Mouse (Mus musculus) liver, embryonic 12.5 days (tissue): ENCODE results near the gene Gm10642. TPM values are rescaled to one million over a fixed set of nuclear protein-coding genes. Genes with fewer than 3 reads are reported as not detected.

ENCODE experiments used
- ATAC-seq: fragments of 200-750 bp; cut with Nextera tagmentation; 2 replicates; pipeline ENCODE4 v1.8.0; 2017; ENCODE audit warnings: moderate number of reproducible peaks, mild to moderate bottlenecking, moderate library complexity
- H3K27ac ChIP-seq: fragments of 300-500 bp; sonication (generic); 2 replicates; pipeline ENCODE4 v1.5.1; 2016; ENCODE audit warnings: mild to moderate bottlenecking
- H3K27me3 ChIP-seq: fragments of 300-500 bp; sonication (generic); replicated peaks from 2 replicates; pipeline ENCODE4 v1.6.1; 2016; ENCODE audit warnings: mild to moderate bottlenecking, moderate library complexity
- H3K36me3 ChIP-seq: fragments of 300-500 bp; sonication (generic); 2 replicates; pipeline ENCODE4 v1.6.1; 2016; ENCODE audit warnings: mild to moderate bottlenecking, moderate library complexity
- H3K4me1 ChIP-seq: fragments of 300-500 bp; sonication (generic); 2 replicates; pipeline ENCODE4 v1.6.1; 2016
- H3K4me2 ChIP-seq: fragments of 300-500 bp; sonication (generic); 2 replicates; pipeline ENCODE4 v1.6.1; 2016; ENCODE audit warnings: mild to moderate bottlenecking, moderate library complexity
- H3K4me3 ChIP-seq: fragments of 300-500 bp; sonication (generic); 2 replicates; pipeline ENCODE4 v1.5.1; 2016; ENCODE audit warnings: mild to moderate bottlenecking, moderate library complexity
- H3K9ac ChIP-seq: fragments of 300-500 bp; sonication (generic); 2 replicates; pipeline ENCODE4 v1.6.1; 2016; ENCODE audit warnings: mild to moderate bottlenecking, moderate library complexity
- H3K9me3 ChIP-seq: fragments of 300-500 bp; sonication (generic); replicated peaks from 2 replicates; pipeline ENCODE4 v1.6.1; 2016; ENCODE audit warnings: mild to moderate bottlenecking, moderate library complexity
- WGBS: fragments of 180-500 bp; shearing (Covaris S2); methylation state at CpG from one replicate; pipeline ENCODE4 v1.1.7; 2016; ENCODE audit not compliant: insufficient replicate concordance; 5-methylcytosine and 5-hydroxymethylcytosine counted together
- polyA plus RNA-seq: library from polyadenylated mRNA; unstranded; fragments of >200 nt; fragmentation: Nextera tagmentation; extraction: Ambion mirVana; gene quantifications from 2 replicates; pipeline ENCODE4 v1.2.1, GENCODE M21; 2016

The Gm10642 gene
- polyA plus RNA-seq, 1 experiment from 2014 or later: 1.6 TPM

DNA sequence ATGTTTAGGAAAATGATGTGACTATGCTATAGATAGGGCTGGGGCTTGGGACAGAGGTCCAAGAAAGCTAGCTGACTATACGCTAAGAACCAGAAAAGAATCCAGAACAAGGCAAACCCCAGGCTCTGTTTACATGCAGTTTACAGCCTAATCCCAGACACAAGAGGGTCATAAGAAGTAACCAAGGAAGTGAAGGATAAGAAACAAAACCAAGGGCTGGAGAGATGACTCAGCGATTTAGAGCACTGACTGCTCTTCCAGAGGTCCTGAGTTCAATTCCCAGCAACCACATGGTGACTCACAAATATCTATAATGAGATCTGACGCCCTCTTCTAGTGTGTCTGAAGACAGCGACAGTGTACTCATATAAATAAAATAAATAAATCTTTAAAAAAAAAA lies 19.1 kb downstream of the Gm10642 start:
- no peaks in the 10 kb centered on the region for H3K27me3 ChIP-seq
- peaks cover 62% of the 10 kb centered on the region for H3K4me1 ChIP-seq
- WGBS: 54% methylated on average over 4 of the region's 4 CpGs
- peak overlapping the region; percentile 43 for H3K27ac ChIP-seq
- H3K9ac ChIP-seq: no peak overlapping the region
- no peaks in the 10 kb centered on the region for H3K9me3 ChIP-seq
- H3K36me3 ChIP-seq: no peaks in the 10 kb centered on the region
- no peak overlapping the region for H3K4me2 ChIP-seq
- ATAC-seq: no peak
- no peak overlapping the region for H3K4me3 ChIP-seq

DNA sequence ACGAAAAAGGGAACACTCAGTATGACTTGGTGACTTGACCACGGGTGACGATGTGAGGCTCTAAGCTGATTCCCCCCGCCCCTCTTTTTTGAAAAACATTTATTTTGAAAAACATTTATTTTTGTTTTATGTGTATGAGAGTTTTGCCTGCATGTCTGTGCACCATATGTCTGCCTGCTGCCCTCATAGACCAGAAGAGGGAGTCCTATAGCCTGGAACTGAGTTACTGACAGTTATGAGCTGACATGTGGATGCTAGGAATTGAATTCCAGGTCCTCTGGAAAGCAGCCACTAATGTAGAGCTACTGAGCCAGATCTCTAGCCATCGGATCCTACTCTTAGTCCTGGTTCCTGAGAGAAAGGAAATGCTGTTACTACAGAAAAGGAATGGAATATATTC lies 19.9 kb downstream of the Gm10642 start:
- WGBS: 67% methylated on average over 5 of the region's 5 CpGs
- ATAC-seq: no peak
- H3K27me3 ChIP-seq: no peaks in the 10 kb centered on the region
- H3K4me2 ChIP-seq: no peak overlapping the region
- H3K9ac ChIP-seq: no peak overlapping the region
- no peaks in the 10 kb centered on the region for H3K9me3 ChIP-seq
- H3K36me3 ChIP-seq: no peaks in the 10 kb centered on the region
- peak overlapping the region; percentile 72 for H3K27ac ChIP-seq
- no peak overlapping the region for H3K4me3 ChIP-seq
- H3K4me1 ChIP-seq: peaks cover 55% of the 10 kb centered on the region

DNA sequence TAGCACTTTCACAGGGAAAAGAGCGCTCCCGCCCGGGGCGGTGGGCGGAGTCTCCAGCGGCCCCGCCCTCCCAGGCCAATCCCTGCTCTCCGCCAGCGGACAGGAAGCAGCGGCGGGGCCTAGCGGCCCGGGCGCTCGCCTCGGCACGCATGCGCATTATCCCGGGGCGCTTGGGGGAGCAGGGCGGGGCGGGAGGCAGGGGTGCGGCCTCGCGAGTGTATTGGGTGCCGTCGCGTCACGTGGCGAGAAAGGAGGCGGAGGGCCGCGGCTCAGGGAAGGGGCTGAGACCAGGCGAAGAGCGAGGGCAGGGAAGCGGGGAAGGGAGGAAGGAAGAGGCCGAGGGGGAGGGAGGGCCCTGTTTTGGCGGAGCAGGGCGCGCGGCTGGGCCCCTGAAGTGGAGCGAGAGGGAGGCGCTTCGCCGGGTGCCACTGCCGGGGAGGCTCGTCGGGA lies 22.7 kb downstream of the Gm10642 start, which contains the start of gene Adam10:
Adam10 (plus strand) TSS at position 316 of the 450 bp plus-strand sequence.
- WGBS: under 1% methylated on average over 48 of the region's 48 CpGs
- H3K36me3 ChIP-seq: peaks cover 9% of the 10 kb centered on the region; the same call in 1 of the 2 replicates
- peak within 1 kb of the TSS; percentile 99 for H3K27ac ChIP-seq
- ATAC-seq: peak; percentile 97
- H3K9me3 ChIP-seq: no peaks in the 10 kb centered on the region
- peaks cover 51% of the 10 kb centered on the region for H3K4me1 ChIP-seq
- peak within 1 kb of the TSS; percentile 99 for H3K4me3 ChIP-seq
- H3K9ac ChIP-seq: peak within 1 kb of the TSS; percentile 100
- H3K27me3 ChIP-seq: no peaks in the 10 kb centered on the region
- H3K4me2 ChIP-seq: peak within 1 kb of the TSS; percentile 69

DNA sequence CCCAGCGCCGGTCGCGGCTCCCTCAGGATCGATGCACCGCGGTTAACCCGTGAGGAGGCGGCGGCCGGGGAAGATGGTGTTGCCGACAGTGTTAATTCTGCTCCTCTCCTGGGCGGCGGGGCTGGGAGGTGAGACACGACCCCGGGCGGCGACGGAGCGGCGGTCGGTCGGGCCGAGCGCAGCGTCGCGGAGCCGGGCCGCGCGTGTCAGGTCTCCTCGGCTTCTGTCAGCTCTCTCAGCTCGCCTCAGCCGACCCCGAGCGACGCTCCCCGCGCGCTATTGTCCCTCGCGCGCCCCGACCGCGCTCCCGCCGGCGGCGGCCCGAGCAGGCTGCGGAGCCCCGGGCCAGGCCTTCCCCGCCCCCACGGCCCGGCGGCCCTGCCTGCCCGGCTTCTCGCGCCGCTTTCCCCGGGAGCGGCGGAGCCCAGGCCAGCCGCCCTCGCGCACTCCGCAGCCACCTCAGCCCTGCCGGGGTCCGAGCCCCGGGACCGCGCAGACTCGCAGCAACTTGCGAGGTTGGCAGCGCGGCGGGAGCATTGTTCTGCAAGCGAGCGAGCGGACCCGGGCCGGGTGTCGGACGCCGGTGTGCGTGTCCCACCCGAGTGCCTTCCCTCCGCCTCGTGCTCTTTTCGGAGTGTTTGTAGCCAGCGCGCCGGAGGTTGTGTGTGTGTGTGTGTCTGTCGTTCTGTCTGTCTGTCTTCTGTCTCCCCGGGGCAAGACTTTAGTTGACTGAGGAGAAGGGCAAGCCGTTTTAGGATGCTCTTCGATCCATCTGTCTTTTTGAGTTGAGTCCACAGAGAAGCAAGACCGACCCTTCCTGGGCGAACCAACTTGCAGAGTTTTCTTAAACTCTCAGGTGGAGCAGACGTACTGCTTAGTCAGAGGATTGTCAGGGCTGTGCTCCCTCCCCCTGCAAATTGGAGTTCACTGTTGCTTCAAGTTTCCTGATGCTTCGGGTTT lies 23.4 kb downstream of the Gm10642 start:
- peak overlapping the region; percentile 69 for H3K4me2 ChIP-seq
- WGBS: under 1% methylated on average over 92 of the region's 103 CpGs

DNA sequence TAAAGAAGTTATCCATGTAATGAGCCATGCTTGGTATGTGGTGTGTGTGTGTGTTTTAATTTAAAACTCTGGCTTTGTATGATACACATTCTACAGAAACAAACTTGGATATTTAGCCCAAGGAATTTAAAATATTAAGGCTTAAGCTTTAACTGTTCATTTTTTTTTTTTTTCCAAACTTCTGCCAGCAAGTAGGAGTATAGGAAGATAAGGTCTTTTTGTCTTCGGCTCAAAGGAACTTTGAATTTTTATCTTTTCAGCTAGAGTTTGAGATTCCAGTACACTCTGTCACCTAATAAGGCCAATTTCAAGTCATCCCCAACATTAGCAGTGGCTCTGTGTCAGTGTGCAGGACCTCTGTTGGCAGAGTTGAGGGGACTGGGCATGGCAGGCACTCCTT lies 26.2 kb downstream of the Gm10642 start:
- ATAC-seq: no peak
- peak overlapping the region; percentile 72 for H3K27ac ChIP-seq
- H3K36me3 ChIP-seq: peaks cover 22% of the 10 kb centered on the region; the same call in 1 of the 2 replicates
- peak overlapping the region; percentile 69 for H3K4me2 ChIP-seq
- peak overlapping the region; percentile 99 for H3K4me3 ChIP-seq
- no peaks in the 10 kb centered on the region for H3K9me3 ChIP-seq
- H3K4me1 ChIP-seq: peaks cover 62% of the 10 kb centered on the region
- no peaks in the 10 kb centered on the region for H3K27me3 ChIP-seq
- WGBS: 3% methylated on average over 1 of the region's 1 CpGs
- H3K9ac ChIP-seq: peak overlapping the region; percentile 100

More for the DNA sequence above, 23.4 kb downstream of the Gm10642 start:
- ATAC-seq: peak; percentile 10; the same call in 1 of the 2 replicates
- Histone ChIP-seq H3K9ac (peak overlapping the region; percentile 100), H3K27me3 (no peaks in the 10 kb centered on the region), H3K4me3 (peak overlapping the region; percentile 99), H3K27ac (peak overlapping the region; percentile 99), H3K36me3 (peaks cover 12% of the 10 kb centered on the region; the same call in 1 of the 2 replicates), H3K4me1 (peaks cover 54% of the 10 kb centered on the region), H3K9me3 (no peaks in the 10 kb centered on the region)

DNA sequence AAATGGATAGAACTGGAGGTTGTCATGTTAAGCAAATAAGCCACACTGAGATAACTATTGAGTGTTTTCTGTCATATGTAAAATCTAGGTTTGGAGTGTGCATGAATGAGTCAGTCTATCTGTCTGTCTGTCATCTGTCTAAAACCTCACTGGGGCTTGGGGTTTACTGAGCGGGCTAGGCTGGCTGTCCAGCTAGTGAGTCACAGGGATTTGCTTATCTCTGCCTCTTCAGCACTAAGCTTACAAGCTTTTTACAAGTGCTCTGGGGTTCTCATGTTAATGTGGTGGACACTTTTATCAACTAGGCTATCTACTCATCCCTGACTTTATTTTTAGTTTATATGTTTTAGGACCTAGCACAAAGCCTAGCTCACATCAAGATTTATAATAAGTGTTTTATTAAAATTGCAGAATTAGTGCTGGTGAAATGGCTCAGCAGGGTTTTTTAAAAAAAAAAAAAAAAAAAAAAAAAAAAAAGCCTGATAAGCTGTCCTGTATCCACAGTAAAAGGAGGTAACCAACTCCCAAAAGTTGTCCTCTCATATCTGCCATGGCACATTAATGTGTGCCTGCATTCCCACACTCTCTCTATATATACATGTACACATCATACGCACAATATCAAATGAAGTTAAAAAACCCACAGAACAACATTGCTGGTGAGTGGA lies 32.4 kb downstream of the Gm10642 start:
- 46% methylated on average over 2 of the region's 2 CpGs for WGBS
- H3K9me3 ChIP-seq: no peaks in the 10 kb centered on the region
- H3K27me3 ChIP-seq: no peaks in the 10 kb centered on the region
- no peak overlapping the region for H3K4me3 ChIP-seq
- no peak overlapping the region for H3K9ac ChIP-seq
- H3K36me3 ChIP-seq: peaks cover 18% of the 10 kb centered on the region; the same call in 1 of the 2 replicates
- peaks cover 77% of the 10 kb centered on the region for H3K4me1 ChIP-seq
- ATAC-seq: peak; percentile 62
- H3K4me2 ChIP-seq: 0 out of 2 replicates have a peak overlapping the region, but pooled peaks have one; percentile 4
- H3K27ac ChIP-seq: peak overlapping the region; percentile 65

DNA sequence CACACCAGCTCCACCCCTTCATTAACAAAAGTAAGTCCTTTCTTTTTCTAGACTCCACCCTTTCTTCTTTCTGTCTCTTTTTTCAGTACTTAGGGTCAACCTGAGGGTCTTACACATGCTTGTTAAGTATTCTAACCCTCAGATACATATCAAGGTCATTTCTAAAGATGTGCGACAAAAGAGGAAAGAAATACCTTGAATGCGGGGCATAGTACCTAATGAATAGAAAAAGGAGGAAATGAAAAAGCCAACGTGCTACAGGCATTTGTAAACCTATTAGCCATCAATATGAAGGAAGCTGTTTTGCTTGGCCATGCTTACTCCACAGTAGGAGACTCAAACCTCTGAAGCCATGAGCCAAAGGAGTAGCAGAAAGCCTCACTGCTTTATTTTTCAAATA lies 33.9 kb downstream of the Gm10642 start:
- WGBS: 59% methylated on average over 3 of the region's 3 CpGs
- no peaks in the 10 kb centered on the region for H3K27me3 ChIP-seq
- peak overlapping the region; percentile 50; the same call in 1 of the 2 replicates for H3K9ac ChIP-seq
- peaks cover 82% of the 10 kb centered on the region for H3K4me1 ChIP-seq
- H3K4me3 ChIP-seq: no peak overlapping the region
- H3K27ac ChIP-seq: peak overlapping the region; percentile 64; the same call in 1 of the 2 replicates
- peaks cover 10% of the 10 kb centered on the region; the same call in 1 of the 2 replicates for H3K36me3 ChIP-seq
- no peaks in the 10 kb centered on the region for H3K9me3 ChIP-seq
- ATAC-seq: no peak
- H3K4me2 ChIP-seq: peak overlapping the region; percentile 44

DNA sequence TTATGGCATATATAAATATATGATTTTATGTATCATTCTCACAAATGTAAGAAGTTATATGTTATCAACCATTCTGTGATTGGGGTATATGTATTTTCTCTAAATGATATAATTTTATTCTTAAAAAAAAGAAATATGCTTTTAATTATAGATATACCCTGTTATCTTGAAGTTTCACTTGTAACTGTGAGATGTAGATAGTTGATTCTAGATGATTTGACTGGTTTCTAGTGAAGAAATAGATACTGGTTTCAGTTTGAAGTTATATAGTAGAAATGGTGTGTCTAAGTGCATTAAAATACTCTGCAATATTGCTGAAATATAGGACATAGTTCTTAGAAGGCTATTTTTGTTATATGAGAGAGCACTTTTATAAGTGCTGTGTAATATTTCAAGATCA lies 34.5 kb downstream of the Gm10642 start:
- H3K27me3 ChIP-seq: no peaks in the 10 kb centered on the region
- no peak overlapping the region for H3K9ac ChIP-seq
- H3K4me2 ChIP-seq: peak overlapping the region; percentile 34; the same call in 1 of the 2 replicates
- H3K27ac ChIP-seq: no peak overlapping the region
- ATAC-seq: 0 out of 2 replicates have a peak, but pooled peaks have one; percentile 55
- H3K4me1 ChIP-seq: peaks cover 81% of the 10 kb centered on the region
- H3K4me3 ChIP-seq: no peak overlapping the region
- peaks cover 5% of the 10 kb centered on the region; the same call in 1 of the 2 replicates for H3K36me3 ChIP-seq
- no peaks in the 10 kb centered on the region for H3K9me3 ChIP-seq

DNA sequence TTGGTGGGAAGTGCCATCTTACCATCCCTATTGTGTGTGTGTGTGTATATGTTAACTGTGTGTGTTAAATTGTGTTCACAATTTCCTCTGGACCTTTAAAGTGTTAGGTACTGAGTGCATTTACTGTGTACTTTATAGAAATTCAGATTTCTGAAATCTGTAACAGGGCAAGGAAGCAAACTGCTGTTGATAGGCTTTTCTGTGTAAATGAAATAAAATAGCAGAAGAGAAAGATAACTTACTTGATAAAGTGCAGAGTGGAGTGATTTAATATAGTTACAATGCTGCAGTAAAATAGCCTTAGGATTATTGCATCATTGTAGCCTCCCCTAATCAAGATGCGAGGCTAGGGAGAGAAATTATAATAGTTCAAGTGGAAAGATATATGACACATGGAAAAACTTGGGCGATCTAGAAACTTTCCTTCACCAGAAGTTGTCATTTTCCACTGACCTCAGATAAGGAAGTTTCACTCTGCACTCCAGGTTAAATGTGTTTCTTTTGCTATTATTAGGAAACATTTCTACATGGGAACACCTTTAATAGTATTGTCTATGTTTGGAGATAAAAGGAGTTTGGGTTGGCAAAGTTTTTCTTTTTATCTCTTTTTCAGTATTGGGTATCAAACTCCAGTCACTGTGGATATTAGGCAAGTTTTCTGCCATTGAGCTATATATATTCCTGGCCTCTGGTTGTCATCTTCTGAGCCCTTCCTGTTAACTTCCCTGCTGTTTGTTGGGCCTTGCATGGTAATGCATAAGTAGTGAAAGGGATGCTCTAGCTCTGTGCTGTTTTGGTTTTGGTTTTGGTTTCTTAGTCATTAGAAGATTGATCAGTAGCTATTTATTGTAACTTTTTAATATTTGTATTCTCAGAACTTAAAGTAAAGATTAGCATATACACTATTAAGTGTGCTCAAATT lies 36.0 kb downstream of the Gm10642 start:
- Histone ChIP-seq H3K9me3 (no peaks in the 10 kb centered on the region), H3K36me3 (0 out of 2 replicates have a peak, but pooled peaks cover 2% of the 10 kb centered on the region), H3K27me3 (no peaks in the 10 kb centered on the region), H3K9ac (no peak overlapping the region), H3K4me1 (peaks cover 77% of the 10 kb centered on the region), H3K4me2 (0 out of 2 replicates have a peak overlapping the region, but pooled peaks have one; percentile 8), H3K4me3 (no peak overlapping the region), H3K27ac (0 out of 2 replicates have a peak overlapping the region, but pooled peaks have one; percentile 45)
- no peak for ATAC-seq
- 51% methylated on average over 2 of the region's 2 CpGs for WGBS

DNA sequence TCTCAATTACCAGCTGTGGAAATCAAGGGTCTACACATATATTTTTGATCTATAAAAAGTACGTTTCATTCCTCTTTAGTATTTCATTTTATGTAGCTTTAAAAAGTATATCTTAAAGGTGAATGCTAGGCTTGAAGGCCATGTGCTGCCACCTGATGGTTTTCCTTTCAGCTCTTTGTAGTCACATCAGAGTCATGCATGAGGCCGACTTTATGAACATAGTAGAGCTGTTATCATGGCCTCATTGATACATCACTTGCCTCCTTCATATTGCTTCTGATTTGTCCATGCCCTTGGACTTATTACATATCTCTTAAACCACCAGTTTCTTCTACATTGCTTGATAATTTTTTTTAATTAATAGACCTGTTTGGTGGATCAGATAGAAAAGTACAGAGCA lies 39.7 kb downstream of the Gm10642 start:
- H3K4me2 ChIP-seq: no peak overlapping the region
- H3K9ac ChIP-seq: no peak overlapping the region
- ATAC-seq: peak; percentile 50; the same call in 1 of the 2 replicates
- H3K27ac ChIP-seq: no peak overlapping the region
- no peaks in the 10 kb centered on the region for H3K27me3 ChIP-seq
- 69% methylated on average over 2 of the region's 2 CpGs for WGBS
- peaks cover 71% of the 10 kb centered on the region for H3K4me1 ChIP-seq
- 0 out of 2 replicates have a peak, but pooled peaks cover 2% of the 10 kb centered on the region for H3K36me3 ChIP-seq
- no peaks in the 10 kb centered on the region for H3K9me3 ChIP-seq
- no peak overlapping the region for H3K4me3 ChIP-seq

DNA sequence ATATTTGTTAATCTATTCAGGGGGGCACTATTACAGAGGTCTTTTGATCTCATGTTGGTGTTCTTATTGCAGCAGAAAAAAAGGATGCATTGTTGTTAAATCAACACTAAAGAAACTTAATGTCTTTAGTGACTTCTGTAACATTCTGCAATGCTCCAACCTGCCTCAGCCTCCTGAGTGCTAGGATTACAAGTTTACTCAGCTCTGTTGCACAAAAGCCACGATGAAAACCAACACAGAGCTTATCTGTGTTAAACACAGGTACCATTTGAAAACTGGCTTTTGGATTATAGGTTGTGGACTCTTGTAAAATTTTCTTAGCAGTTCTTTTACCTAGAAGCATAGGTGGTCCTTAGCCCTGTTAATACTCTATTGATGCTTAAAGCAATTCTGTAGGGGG lies 42.0 kb downstream of the Gm10642 start:
- no peaks in the 10 kb centered on the region for H3K9me3 ChIP-seq
- peak; percentile 44; the same call in 1 of the 2 replicates for ATAC-seq
- no peak overlapping the region for H3K4me3 ChIP-seq
- H3K4me1 ChIP-seq: peaks cover 75% of the 10 kb centered on the region
- H3K27me3 ChIP-seq: no peaks in the 10 kb centered on the region
- no peak overlapping the region for H3K4me2 ChIP-seq
- 15% methylated on average over 1 of the region's 1 CpGs for WGBS
- H3K27ac ChIP-seq: peak overlapping the region; percentile 59
- no peak overlapping the region for H3K9ac ChIP-seq
- H3K36me3 ChIP-seq: no peaks in the 10 kb centered on the region
